Mouse (Mus musculus) telencephalon, adult 2 months (tissue): ENCODE measurements around the gene Chrne.
"Not testable (repeated sequence)": the region's sequence is repeated elsewhere in the genome, so short reads cannot be mapped to it uniquely, and the experiment has no call there.

ENCODE experiments used
- DNase-seq: peaks from one replicate; pipeline ENCODE4 v3.0.0-alpha.2; 2011; ENCODE audit warnings: low read depth, low spot score

Chrne gene

GRCm38 (mm10) chr11:70585457-70585856 lies 33.6 kb downstream of the Chrne start:
- DNase-seq, result no peak

DNA sequence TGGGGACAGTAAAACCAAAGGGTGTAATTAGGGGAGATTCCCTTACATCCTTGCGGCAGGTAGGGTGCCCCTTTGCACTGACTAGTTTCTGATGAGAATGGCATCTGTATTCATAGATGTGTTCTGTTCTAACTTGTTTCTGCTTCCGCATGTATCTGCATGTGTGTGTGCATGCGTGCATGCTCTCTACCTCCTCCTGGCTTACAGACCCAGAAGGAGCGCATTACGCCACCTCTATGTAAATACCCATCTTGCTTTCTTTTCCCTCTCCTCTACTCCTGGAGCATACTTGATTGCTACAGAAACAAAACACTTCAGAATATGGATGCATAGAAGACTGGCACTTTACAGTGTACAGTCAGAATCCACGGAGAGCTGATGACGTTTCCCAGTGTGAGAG lies 35.2 kb downstream of the Chrne start:
- no peak for DNase-seq

GRCm38 (mm10) chr11:70583022-70583714 lies 35.8 kb downstream of the Chrne start:
- DNase-seq, result no peak

GRCm38 (mm10) chr11:70582196-70582595 lies 36.8 kb downstream of the Chrne start:
- DNase-seq, result no peak

DNA sequence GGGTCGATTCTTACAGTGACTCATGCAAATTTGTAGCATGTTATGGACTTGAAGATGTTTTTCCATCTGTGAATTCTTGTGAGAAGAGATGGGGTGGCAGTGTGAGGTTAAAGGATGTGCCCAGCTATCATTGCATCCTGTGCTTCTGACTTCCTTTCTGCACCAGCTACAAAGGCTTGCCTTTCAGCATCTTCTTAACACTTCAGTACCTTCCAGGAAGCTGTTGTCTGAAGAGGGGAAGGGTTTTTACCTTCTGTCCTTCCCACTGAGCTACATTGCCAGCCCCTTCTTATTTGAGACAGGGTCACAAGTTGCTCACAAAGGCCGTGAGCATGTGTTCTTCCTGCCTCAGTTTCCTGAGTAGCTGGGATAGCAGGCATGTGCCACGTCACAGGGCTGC lies 38.1 kb downstream of the Chrne start:
- DNase-seq, result no peak

GRCm38 (mm10) chr11:70580358-70580720 lies 38.7 kb downstream of the Chrne start:
- DNase-seq, result no peak

- DNase-seq, result no peak
Measured at GRCm38 (mm10) chr11:70579710-70580357, 39.2 kb downstream of the Chrne start.

DNA sequence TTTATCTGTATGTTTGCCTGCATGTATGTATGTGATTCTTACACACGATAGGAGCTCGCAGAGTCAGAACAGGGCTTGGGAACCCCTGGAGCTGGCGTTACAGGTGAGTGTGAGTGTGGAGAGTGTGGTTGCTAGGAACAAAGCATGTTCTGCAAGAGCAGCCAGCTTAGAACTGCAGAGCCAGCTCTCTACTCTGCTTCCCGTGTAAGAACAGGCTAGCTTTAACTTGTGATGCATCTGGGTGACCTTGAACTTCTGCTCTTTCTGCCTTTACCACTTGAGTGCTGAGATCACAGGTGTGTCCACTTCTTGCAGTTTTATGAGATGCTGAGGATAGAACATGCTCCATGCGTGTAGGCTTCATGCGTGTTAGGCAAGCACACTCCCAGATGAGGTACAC lies 40.1 kb downstream of the Chrne start:
- DNase-seq, result no peak

DNA sequence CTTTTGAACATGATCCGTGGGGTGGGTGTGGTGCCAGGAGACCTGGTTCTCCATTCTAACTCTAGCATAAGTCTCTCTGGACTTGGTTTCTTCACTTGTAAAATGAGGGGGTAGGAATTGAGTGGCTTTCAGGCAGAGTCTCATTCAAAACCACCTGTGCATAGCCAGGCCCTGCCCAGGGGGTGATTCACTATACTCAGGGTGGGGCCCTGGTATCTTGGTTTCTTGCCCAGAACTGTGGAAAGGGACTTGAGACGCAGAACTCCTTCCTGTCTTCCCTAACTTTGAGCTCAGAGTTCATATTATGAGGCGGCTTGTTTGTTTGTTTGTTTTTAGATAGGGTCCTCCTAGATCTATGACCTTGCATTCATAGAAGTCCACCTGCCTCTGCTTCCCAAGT lies 41.8 kb downstream of the Chrne start:
- no peak for DNase-seq

DNA sequence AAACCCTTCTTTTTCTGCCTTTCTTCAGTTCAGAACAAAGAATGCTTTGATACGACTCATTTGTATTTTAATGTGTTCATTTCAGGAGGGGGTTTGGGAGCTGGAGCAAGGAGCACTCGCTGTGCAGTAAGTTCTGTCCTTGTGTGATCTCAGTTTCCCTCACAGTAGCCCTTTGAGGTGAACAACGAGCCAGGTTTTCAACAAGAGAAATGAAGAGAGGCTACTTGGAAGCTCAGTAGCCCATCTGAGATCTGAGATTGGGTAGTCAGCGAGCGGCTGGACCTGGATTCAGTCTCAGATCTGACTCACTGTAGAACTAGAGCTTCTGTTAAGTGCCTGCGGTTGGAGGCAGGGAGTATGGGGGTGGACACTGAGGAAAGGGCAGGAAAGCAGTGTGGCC lies 45.1 kb downstream of the Chrne start:
- DNase-seq, result no peak

DNA sequence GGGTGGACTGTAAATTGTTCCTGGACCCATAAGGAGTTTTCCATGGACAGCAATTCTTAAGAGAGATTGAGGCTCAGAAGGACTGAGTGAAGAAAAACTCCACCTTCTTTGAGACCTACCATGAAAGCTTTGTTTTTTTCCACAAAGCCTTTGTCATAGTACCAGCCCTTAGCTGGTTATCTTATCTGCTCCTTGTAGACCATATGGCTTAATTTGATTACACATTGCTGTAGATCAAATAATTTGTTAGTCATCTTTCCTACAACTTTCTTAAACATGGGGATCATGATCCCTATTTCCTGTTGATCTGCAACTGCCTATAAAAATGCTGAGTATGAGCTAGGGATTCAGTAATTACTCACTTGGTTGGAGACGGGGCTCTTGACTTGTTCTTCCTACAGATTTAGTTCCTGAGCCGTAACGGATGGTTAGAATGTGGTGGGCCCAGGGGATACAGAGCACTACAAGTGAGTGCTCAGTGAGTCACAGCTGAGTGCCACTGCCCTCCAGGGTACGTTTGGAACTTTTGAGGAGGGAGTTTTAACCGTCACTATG lies 46.6 kb downstream of the Chrne start:
- DNase-seq, result no peak

- DNase-seq, result peak; percentile 77
Measured at GRCm38 (mm10) chr11:70571641-70572040, 47.4 kb downstream of the Chrne start.

GRCm38 (mm10) chr11:70570614-70571013 lies 48.4 kb downstream of the Chrne start:
- not testable (repeated sequence) for DNase-seq

DNA sequence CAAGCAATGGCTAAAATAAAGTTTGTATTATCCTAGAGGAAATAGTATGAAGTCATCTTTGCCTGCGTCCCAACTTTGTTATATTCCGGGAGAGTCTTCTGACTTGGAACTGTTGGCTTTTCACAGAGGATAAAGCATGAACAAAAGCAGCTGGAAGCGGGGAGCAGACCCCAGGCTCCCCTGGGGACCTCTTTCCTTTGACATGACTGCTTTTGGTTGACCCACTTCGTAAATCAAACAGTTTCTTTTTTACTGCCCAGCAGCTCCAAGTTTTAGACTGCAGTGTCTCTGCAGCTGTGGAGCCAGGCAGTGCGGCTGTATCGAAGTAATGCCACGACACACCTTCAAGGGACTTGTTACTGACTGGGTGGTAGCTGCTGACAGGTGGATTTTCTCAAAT lies 52.4 kb downstream of the Chrne start:
- no peak for DNase-seq
